21 mouse cellular contexts compared by ENCODE assay signal in genomic region chr17:27573772-27574320, GRCm38 (mm10). TPM values are rescaled to one million over a fixed set of nuclear protein-coding genes. Genes with fewer than 3 reads are reported as not detected.
DNase-seq lines count a peak whose midpoint lies in the region; ATAC-seq and TF ChIP-seq lines count a peak whose summit lies in the region.
"Had no signal": no experiment of that assay in that cellular context is flagged by ENCODE, and none has a peak within 500 bp of the region (broad histone marks: within the 10 kb centered on the region; RNA-seq: fewer than 3 reads in every experiment).

No protein-coding gene starts in this region.

- H3K9me3 ChIP-seq in heart, embryonic 10.5 days, result no peaks in the 10 kb centered on the region
- no peaks in the 10 kb centered on the region for H3K9me3 ChIP-seq in liver, embryonic 13.5 days (replicated peaks)
- H3K9me3 ChIP-seq: embryonic facial prominence, embryonic 15.5 days; hindbrain, embryonic 10.5 days; limb, embryonic 12.5 days; midbrain, embryonic 15.5 days had no signal

- peaks cover 11% of the 10 kb centered on the region for H3K4me1 ChIP-seq in heart, embryonic 10.5 days
- peaks cover 51% of the 10 kb centered on the region for H3K4me1 ChIP-seq in liver, embryonic 13.5 days (replicated peaks)
- H3K4me1 ChIP-seq: embryonic facial prominence, embryonic 15.5 days; midbrain, embryonic 15.5 days had no signal

- TF ChIP-seq POLR2A in myocyte (IDR thresholded peaks at IDR 0.05; ENCODE audit: insufficient read length, low read depth), result no peak

- no peak overlapping the region for H3ac ChIP-seq in myocyte (ENCODE audit: control insufficient read depth, insufficient read length)

- 76% methylated on average over 10 of the region's 10 CpGs for WGBS in heart, embryonic 10.5 days
- WGBS in liver, embryonic 13.5 days (ENCODE audit: insufficient replicate concordance), result 29% methylated on average over 10 of the region's 10 CpGs

- intact Hi-C loops in heart, postnatal 10 days (cut with DNase I), result no loop called here

- H3K4me2 ChIP-seq in liver, embryonic 13.5 days, result no peak overlapping the region
- H3K4me2 ChIP-seq in myocyte (ENCODE audit: low read depth), result no peak overlapping the region
- H3K4me2 ChIP-seq: embryonic facial prominence, embryonic 15.5 days; limb, embryonic 12.5 days; lung, embryonic 14.5 days; midbrain, embryonic 15.5 days had no signal

- DNase-seq in heart, postnatal 10 days, result peak; percentile 43 to 49
- no peak for DNase-seq in heart, embryonic 10.5 days (ENCODE audit: low spot score)
- peak; percentile 51 for DNase-seq in liver, embryonic 13.5 days
- no peak for DNase-seq in left cerebral cortex, adult 18-20 months (ENCODE audit: low spot score in 2 of 2)
- DNase-seq in embryo, embryonic 10.5 days (ENCODE audit: low spot score), result no peak
- DNase-seq: adrenal gland, adult 2 months; embryo, embryonic 11 days; kidney, adult 8-10 months; kidney, postnatal 25 days; lung, embryonic 14.5 days; thymus, adult 2 months had no signal

- no peak overlapping the region for H3K4me3 ChIP-seq in heart, embryonic 10.5 days
- no peak overlapping the region for H3K4me3 ChIP-seq in liver, embryonic 13.5 days (replicated peaks)
- no peak overlapping the region for H3K4me3 ChIP-seq in myocyte
- H3K4me3 ChIP-seq: embryonic facial prominence, embryonic 15.5 days; hindbrain, embryonic 10.5 days; limb, embryonic 12.5 days; midbrain, embryonic 15.5 days had no signal

- ATAC-seq in common myeloid progenitor, adult 5-6 weeks (replicated peaks; ENCODE audit: low read depth, poor library complexity, severe bottlenecking), result peak; percentile 24; the same call in 1 of the 2 replicates
- ATAC-seq in liver, embryonic 13.5 days (ENCODE audit: low read depth), result peak; percentile 77
- ATAC-seq: midbrain, embryonic 15.5 days had no signal

- H3K9ac ChIP-seq in liver, embryonic 13.5 days, result 0 out of 2 replicates have a peak overlapping the region, but pooled peaks have one; percentile 19
- H3K9ac ChIP-seq: embryonic facial prominence, embryonic 15.5 days; limb, embryonic 12.5 days; lung, embryonic 14.5 days; midbrain, embryonic 15.5 days had no signal

- H3K79me2 ChIP-seq in myocyte (ENCODE audit: control insufficient read depth, insufficient read depth), result no peaks in the 10 kb centered on the region

- H3K27me3 ChIP-seq in heart, embryonic 10.5 days (ENCODE audit: insufficient read depth, poor library complexity, severe bottlenecking), result no peaks in the 10 kb centered on the region
- H3K27me3 ChIP-seq in liver, embryonic 13.5 days, result no peaks in the 10 kb centered on the region
- no peaks in the 10 kb centered on the region for H3K27me3 ChIP-seq in myocyte (ENCODE audit: control insufficient read depth, insufficient read depth, insufficient read length)
- H3K27me3 ChIP-seq: embryonic facial prominence, embryonic 15.5 days; limb, embryonic 12.5 days; midbrain, embryonic 15.5 days had no signal

- H3K27ac ChIP-seq in heart, embryonic 10.5 days, result no peak overlapping the region
- no peak overlapping the region for H3K27ac ChIP-seq in liver, embryonic 13.5 days
- H3K27ac ChIP-seq: embryonic facial prominence, embryonic 15.5 days; hindbrain, embryonic 10.5 days; limb, embryonic 12.5 days; midbrain, embryonic 15.5 days had no signal

- H3K36me3 ChIP-seq in heart, embryonic 10.5 days, result peaks cover 55% of the 10 kb centered on the region
- H3K36me3 ChIP-seq in liver, embryonic 13.5 days, result peaks cover 19% of the 10 kb centered on the region
- peaks cover 3% of the 10 kb centered on the region for H3K36me3 ChIP-seq in myocyte (ENCODE audit: control insufficient read depth, insufficient read depth)

TF ChIP-seq in myocyte, 11 proteins besides CTCF, POLR2A, EP300 and RAD21:
- no peak for TF ChIP-seq TCF12 (IDR thresholded peaks at IDR 0.05; ENCODE audit: insufficient read depth, poor library complexity, severe bottlenecking)
- peak; percentile 38 for TF ChIP-seq POLR2AphosphoS2 (IDR thresholded peaks at IDR 0.05; ENCODE audit: insufficient read length, low read depth)
- TF ChIP-seq SRF (IDR thresholded peaks at IDR 0.05; ENCODE audit: control insufficient read depth, insufficient read length, low read depth), result no peak
- no peak for TF ChIP-seq MAX (IDR thresholded peaks at IDR 0.05; ENCODE audit: low read depth)

RNA-seq across cellular contexts. Expression of gene AI413582, which starts 8.3 kb away (rescaled TPM):
- total RNA-seq in heart, postnatal 10 days (2021), result 10 to 100 TPM; 10.2 to 11.2 TPM
- polyA plus RNA-seq in heart, embryonic 10.5 days (2016; fragmentation: Nextera tagmentation; extraction: Ambion mirVana), result 19.7 and 21.0 TPM in 2 replicates
- 19.0 and 22.6 TPM in 2 replicates for total RNA-seq in common myeloid progenitor, adult 5-6 weeks (2017)
- 13.1 and 13.7 TPM in 2 replicates for polyA plus RNA-seq in liver, embryonic 13.5 days (2015; fragmentation: Nextera tagmentation; extraction: Ambion mirVana)
- 46.0 TPM for polyA plus RNA-seq in myocyte (2012; fragmentation: generic; extraction: Trizol)
- total RNA-seq in left cerebral cortex, adult 18-20 months (2021), result 10 to 100 TPM; 83.2 to 92.5 TPM

RNA-seq across cellular contexts. Expression of gene Hmga1, which starts 17.5 kb away (rescaled TPM):
- total RNA-seq in heart, postnatal 10 days (2021), result 10 to 100 TPM; 42.5 to 47.3 TPM
- 438 and 609 TPM in 2 replicates for polyA plus RNA-seq in heart, embryonic 10.5 days (2016; fragmentation: Nextera tagmentation; extraction: Ambion mirVana)
- 141 and 203 TPM in 2 replicates for total RNA-seq in common myeloid progenitor, adult 5-6 weeks (2017)
- polyA plus RNA-seq in liver, embryonic 13.5 days (2015; fragmentation: Nextera tagmentation; extraction: Ambion mirVana), result 226 and 262 TPM in 2 replicates
- polyA plus RNA-seq in myocyte (2012; fragmentation: generic; extraction: Trizol), result 60.9 TPM
- total RNA-seq in left cerebral cortex, adult 18-20 months (2021), result 10 to 100 TPM; 50.7 to 58.9 TPM

RNA-seq across cellular contexts. Expression of gene Nudt3, which starts 49.4 kb away (rescaled TPM):
- total RNA-seq in heart, postnatal 10 days (2021), result 100 to 1,000 TPM; 380 to 410 TPM
- polyA plus RNA-seq in heart, embryonic 10.5 days (2016; fragmentation: Nextera tagmentation; extraction: Ambion mirVana), result 89.7 and 107 TPM in 2 replicates
- total RNA-seq in common myeloid progenitor, adult 5-6 weeks (2017), result 113 TPM in 2 replicates
- 31.3 and 33.9 TPM in 2 replicates for polyA plus RNA-seq in liver, embryonic 13.5 days (2015; fragmentation: Nextera tagmentation; extraction: Ambion mirVana)
- polyA plus RNA-seq in myocyte (2012; fragmentation: generic; extraction: Trizol), result 142 TPM
- 100 to 1,000 TPM; 562 to 569 TPM for total RNA-seq in left cerebral cortex, adult 18-20 months (2021)

RNA-seq across cellular contexts. Expression of gene Grm4, which starts 52.6 kb away (rescaled TPM):
- under 1 TPM in 1 of 2 experiments, not detected in 1; 0.20 TPM for total RNA-seq in heart, postnatal 10 days (2021)
- polyA plus RNA-seq in heart, embryonic 10.5 days (2016; fragmentation: Nextera tagmentation; extraction: Ambion mirVana), result 0.02 and 0.34 TPM in 2 replicates
- 0.05 TPM in 1 of 2 replicates, not detected in the other for total RNA-seq in common myeloid progenitor, adult 5-6 weeks (2017)
- not detected in 2 replicates for polyA plus RNA-seq in liver, embryonic 13.5 days (2015; fragmentation: Nextera tagmentation; extraction: Ambion mirVana)
- polyA plus RNA-seq in myocyte (2012; fragmentation: generic; extraction: Trizol), result not detected
- 10 to 100 TPM; 22.3 to 27.6 TPM for total RNA-seq in left cerebral cortex, adult 18-20 months (2021)
- total RNA-seq: granulocyte monocyte progenitor cell, adult 5-6 weeks; neutrophil, adult 5-6 weeks had no signal
- polyA plus RNA-seq: C2C12; heart, embryonic 14.5 days had no signal

Comparison
In these comparisons a context has a peak if more than half of its experiments do, and no peak if none do; other contexts are left out.
1. DNase-seq: peak in heart, postnatal 10 days (2 of 2) and liver, embryonic 13.5 days (single experiment); none in heart, embryonic 10.5 days (single experiment), left cerebral cortex, adult 18-20 months (0 of 2) and embryo, embryonic 10.5 days (single experiment).